In the genomic region with DNA sequence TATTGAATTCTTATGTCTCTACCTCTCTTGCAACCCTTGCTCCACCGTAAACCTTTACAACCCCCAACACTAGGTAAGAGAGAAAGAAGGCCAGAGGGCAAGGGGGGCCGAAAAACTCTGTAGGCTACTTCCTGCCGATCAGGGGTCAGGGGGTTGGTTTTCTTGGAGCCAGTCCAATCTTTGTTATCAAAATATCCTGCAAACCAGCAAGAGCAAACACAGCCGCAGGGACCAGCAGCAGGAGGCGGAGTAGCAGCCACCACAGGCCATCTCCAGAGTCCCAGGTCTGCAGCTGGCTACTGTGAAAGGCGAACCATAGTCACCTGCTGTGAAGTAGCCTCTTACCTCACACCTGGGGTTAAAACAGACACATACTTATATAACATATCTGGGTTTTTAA, we compare ENCODE assay signal across 22 mouse cellular contexts.
DNase-seq lines count a peak whose midpoint lies in the region; ATAC-seq lines count a peak whose summit lies in the region.
"Had no signal": no experiment of that assay in that cellular context is flagged by ENCODE, and none has a peak within 500 bp of the region (broad histone marks: within the 10 kb centered on the region; RNA-seq: fewer than 3 reads in every experiment).

No protein-coding gene starts in this region.

- WGBS in kidney, embryonic 14.5 days = 36% methylated on average over 6 of the region's 6 CpGs
- 50% methylated on average over 6 of the region's 6 CpGs for WGBS in liver, embryonic 12.5 days (ENCODE audit: insufficient replicate concordance)
- WGBS in stomach, embryonic 15.5 days = 36% methylated on average over 6 of the region's 6 CpGs

- H3K4me2 ChIP-seq in kidney, embryonic 14.5 days (replicated peaks; ENCODE audit: low read depth, low read length) = no peak overlapping the region
- no peak overlapping the region for H3K4me2 ChIP-seq in liver, embryonic 12.5 days
- H3K4me2 ChIP-seq in stomach, embryonic 15.5 days = no peak overlapping the region
- H3K4me2 ChIP-seq: embryonic facial prominence, embryonic 12.5 days; heart, embryonic 15.5 days; hindbrain, embryonic 15.5 days; midbrain, embryonic 13.5 days; neural tube, embryonic 12.5 days had no signal

- no peaks in the 10 kb centered on the region for H3K27me3 ChIP-seq in kidney, embryonic 14.5 days (ENCODE audit: control insufficient read depth, insufficient read depth, low read length)
- H3K27me3 ChIP-seq in liver, embryonic 12.5 days (replicated peaks) = no peaks in the 10 kb centered on the region
- no peaks in the 10 kb centered on the region for H3K27me3 ChIP-seq in stomach, embryonic 15.5 days (replicated peaks)
- H3K27me3 ChIP-seq: embryonic facial prominence, embryonic 12.5 days; heart, embryonic 15.5 days; hindbrain, embryonic 15.5 days; midbrain, embryonic 13.5 days; neural tube, embryonic 12.5 days had no signal

- intact Hi-C loops in heart, postnatal 10 days (cut with DNase I) = loop anchor here (5.0 kb wide), 1 partner anchor 313 kb away; no protein-coding TSS in a partner anchor
- intact Hi-C loops in heart, postnatal 36 days (cut with DNase I) = loop anchor here (5.0 kb wide), 1 partner anchor 128 kb away; no protein-coding TSS in a partner anchor

- no peaks in the 10 kb centered on the region for H3K36me3 ChIP-seq in kidney, embryonic 14.5 days (ENCODE audit: control insufficient read depth, insufficient read depth, low read length)
- no peaks in the 10 kb centered on the region for H3K36me3 ChIP-seq in liver, embryonic 12.5 days
- H3K36me3 ChIP-seq in stomach, embryonic 15.5 days = no peaks in the 10 kb centered on the region
- H3K36me3 ChIP-seq: embryonic facial prominence, embryonic 12.5 days; heart, embryonic 15.5 days; hindbrain, embryonic 15.5 days; limb, embryonic 10.5 days; midbrain, embryonic 13.5 days; neural tube, embryonic 12.5 days had no signal

- no peak overlapping the region for H3K27ac ChIP-seq in kidney, embryonic 14.5 days (ENCODE audit: low read depth, low read length)
- H3K27ac ChIP-seq in liver, embryonic 12.5 days = no peak overlapping the region
- no peak overlapping the region for H3K27ac ChIP-seq in stomach, embryonic 15.5 days
- H3K27ac ChIP-seq: embryonic facial prominence, embryonic 12.5 days; heart, embryonic 15.5 days; hindbrain, embryonic 15.5 days; limb, embryonic 10.5 days; liver, embryonic 14.5 days; midbrain, embryonic 13.5 days; neural tube, embryonic 12.5 days had no signal

- no peak overlapping the region for H3K4me3 ChIP-seq in kidney, embryonic 14.5 days (ENCODE audit: low read length)
- no peak overlapping the region for H3K4me3 ChIP-seq in liver, embryonic 12.5 days
- H3K4me3 ChIP-seq in stomach, embryonic 15.5 days (replicated peaks) = no peak overlapping the region
- H3K4me3 ChIP-seq: embryonic facial prominence, embryonic 12.5 days; heart, embryonic 15.5 days; hindbrain, embryonic 15.5 days; limb, embryonic 10.5 days; midbrain, embryonic 13.5 days; neural tube, embryonic 12.5 days had no signal

- no peaks in the 10 kb centered on the region for H3K4me1 ChIP-seq in kidney, embryonic 14.5 days (ENCODE audit: control insufficient read depth, insufficient read depth, low read length)
- H3K4me1 ChIP-seq in liver, embryonic 12.5 days = peaks cover 3% of the 10 kb centered on the region; the same call in 1 of the 2 replicates
- H3K4me1 ChIP-seq in stomach, embryonic 15.5 days = no peaks in the 10 kb centered on the region
- H3K4me1 ChIP-seq: embryonic facial prominence, embryonic 12.5 days; heart, embryonic 15.5 days; hindbrain, embryonic 15.5 days; midbrain, embryonic 13.5 days; neural tube, embryonic 12.5 days had no signal

- H3K9ac ChIP-seq in kidney, embryonic 14.5 days (ENCODE audit: low read depth, low read length) = no peak overlapping the region
- no peak overlapping the region for H3K9ac ChIP-seq in liver, embryonic 12.5 days
- no peak overlapping the region for H3K9ac ChIP-seq in stomach, embryonic 15.5 days
- H3K9ac ChIP-seq: embryonic facial prominence, embryonic 12.5 days; heart, embryonic 15.5 days; hindbrain, embryonic 15.5 days; liver, embryonic 14.5 days; midbrain, embryonic 13.5 days; neural tube, embryonic 12.5 days had no signal

- ATAC-seq in kidney, embryonic 14.5 days (ENCODE audit: low FRiP score, low TSS enrichment) = no peak
- ATAC-seq in liver, embryonic 12.5 days = 0 out of 2 replicates have a peak, but pooled peaks have one; percentile 23
- 0 out of 2 replicates have a peak, but pooled peaks have one; percentile 29 for ATAC-seq in stomach, embryonic 15.5 days (ENCODE audit: insufficient read depth, low FRiP score, low read depth)
- ATAC-seq in megakaryocyte progenitor cell, adult 5-6 weeks (replicated peaks; ENCODE audit: poor library complexity) = no peak
- ATAC-seq: CD4-positive, CD25-positive, alpha-beta regulatory T cell, adult 4 months; midbrain, embryonic 13.5 days had no signal

- no peaks in the 10 kb centered on the region for H3K9me3 ChIP-seq in kidney, embryonic 14.5 days (ENCODE audit: control insufficient read depth, low read length)
- H3K9me3 ChIP-seq in liver, embryonic 12.5 days (replicated peaks) = no peaks in the 10 kb centered on the region
- no peaks in the 10 kb centered on the region for H3K9me3 ChIP-seq in stomach, embryonic 15.5 days
- H3K9me3 ChIP-seq: embryonic facial prominence, embryonic 12.5 days; heart, embryonic 15.5 days; hindbrain, embryonic 15.5 days; limb, embryonic 10.5 days; midbrain, embryonic 13.5 days; neural tube, embryonic 12.5 days had no signal

- DNase-seq in heart, adult 11 months = peak; percentile 70
- no peak for DNase-seq in heart, postnatal 10 days
- DNase-seq in kidney, postnatal 4 days = peak; percentile 22
- DNase-seq in heart, postnatal 36 days = no peak
- DNase-seq: adrenal gland, postnatal 36 days; cerebellum, adult 9-11 months; kidney, adult 18-20 months; lung, postnatal 14 days; right cerebral cortex, postnatal 25 days; thymus, postnatal 36 days had no signal

Comparison
In these comparisons a context has a peak if more than half of its experiments do, and no peak if none do; other contexts are left out.
1. DNase-seq: peak in heart, adult 11 months (single experiment) and kidney, postnatal 4 days (2 of 2); none in heart, postnatal 10 days (0 of 2) and heart, postnatal 36 days (0 of 2).
2. ATAC-seq: peak in liver, embryonic 12.5 days (single experiment) and stomach, embryonic 15.5 days (single experiment); none in kidney, embryonic 14.5 days (single experiment) and megakaryocyte progenitor cell, adult 5-6 weeks (single experiment).